Mouse (Mus musculus): ENCODE measurements around the gene Zic1.

GRCm38 (mm10) chr9:91393376-91394068 is 27.9 kb upstream of the Zic1 start:
- TF ChIP-seq CTCF (IDR thresholded peaks at IDR 0.05; ENCODE audit: control insufficient read depth, insufficient read depth, insufficient read length) (no peak), MAX (IDR thresholded peaks at IDR 0.05) (no peak), MYOD1 (IDR thresholded peaks at IDR 0.05; ENCODE audit: control insufficient read depth, insufficient read length, low read depth) (no peak), CEBPB (IDR thresholded peaks at IDR 0.05; ENCODE audit: low read depth) (no peak)

All from C2C12 (cell line).